Mouse (Mus musculus): ENCODE results near the gene Cmc2. TPM values are rescaled to one million over a fixed set of nuclear protein-coding genes. Genes with fewer than 3 reads are reported as not detected.

Cmc2 gene
- total and polyA plus RNA-seq, 2 experiments = 4.2 to 9.3 TPM

DNA sequence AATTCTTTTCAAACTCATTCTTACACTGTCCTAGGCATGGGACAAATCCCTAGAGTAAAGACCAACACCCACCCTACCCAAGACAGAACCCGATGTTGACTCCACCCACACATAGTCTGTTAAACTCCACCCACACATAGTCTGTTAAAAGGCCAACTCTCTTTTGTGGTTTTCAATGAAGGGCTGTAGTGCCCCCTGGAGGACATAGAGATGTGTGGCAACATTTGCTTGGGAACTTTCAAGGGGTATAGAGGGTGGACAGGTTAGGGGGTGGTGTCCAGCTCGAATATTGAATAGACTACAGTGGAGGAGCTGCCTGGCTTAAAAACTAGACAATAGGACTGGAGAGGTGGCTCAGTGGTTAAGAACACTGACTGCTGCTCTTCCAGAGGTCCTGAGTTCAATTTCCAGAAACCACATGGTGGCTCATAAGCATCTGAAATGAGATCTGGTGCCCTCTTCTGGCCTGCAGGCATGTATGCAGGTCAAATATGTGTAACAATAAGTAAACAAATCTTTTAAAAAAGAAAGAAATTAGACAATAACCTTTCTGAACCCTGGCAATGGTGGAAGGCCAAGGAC is 48.4 kb downstream of the Cmc2 start:
- no peak for TF ChIP-seq CTCF (IDR thresholded peaks at IDR 0.05; ENCODE audit: low read depth, low read length)
- TF ChIP-seq POLR2A (IDR thresholded peaks at IDR 0.05; ENCODE audit: extremely low read depth, insufficient read depth, low read length) = no peak
- Histone ChIP-seq H3K79me2 (ENCODE audit: control insufficient read depth, insufficient read depth, low read length) (no peaks in the 10 kb centered on the region), H3K4me3 (ENCODE audit: insufficient read depth, low read depth, low read length) (no peak overlapping the region), H3K4me1 (ENCODE audit: control insufficient read depth, insufficient read depth, low read length) (no peaks in the 10 kb centered on the region), H3K9ac (ENCODE audit: low read depth, low read length) (no peak overlapping the region), H3K27ac (replicated peaks; ENCODE audit: insufficient read depth, low read depth, low read length) (no peak overlapping the region), H3K36me3 (ENCODE audit: control insufficient read depth, insufficient read depth, low read length) (no peaks in the 10 kb centered on the region), H3K27me3 (ENCODE audit: control insufficient read depth, insufficient read depth, low read length) (no peaks in the 10 kb centered on the region)
- DNase-seq (ENCODE audit: extremely low read depth, low read depth, low spot score) = peak; percentile 27
- WGBS = 56% methylated on average over 2 of the region's 2 CpGs

DNA sequence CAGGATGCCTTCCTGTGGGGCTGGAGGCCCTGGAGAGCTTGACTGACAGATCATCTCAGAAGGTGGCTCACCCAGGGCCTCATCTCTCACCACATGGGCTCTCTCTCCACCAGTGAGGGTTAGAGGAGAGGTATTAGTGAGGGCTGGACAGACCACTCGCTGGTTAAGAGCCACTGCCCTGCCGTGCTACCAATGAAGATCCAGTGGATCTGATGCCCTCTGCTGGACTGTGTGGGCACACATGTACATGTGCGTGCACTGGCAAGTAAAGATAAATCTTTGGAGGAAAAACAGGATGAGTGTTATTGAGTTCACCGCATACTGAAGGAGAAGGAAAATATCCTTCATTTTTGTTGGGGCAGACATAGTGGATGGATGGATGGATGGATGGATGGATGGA is 52.6 kb downstream of the Cmc2 start:
- no peak for TF ChIP-seq POLR2A (IDR thresholded peaks at IDR 0.05; ENCODE audit: extremely low read depth, insufficient read depth, low read length)
- TF ChIP-seq CTCF (IDR thresholded peaks at IDR 0.05; ENCODE audit: low read depth, low read length) = peak; percentile 82
- Histone ChIP-seq H3K4me3 (ENCODE audit: insufficient read depth, low read depth, low read length) (no peak overlapping the region), H3K36me3 (ENCODE audit: control insufficient read depth, insufficient read depth, low read length) (no peaks in the 10 kb centered on the region), H3K27me3 (ENCODE audit: control insufficient read depth, insufficient read depth, low read length) (no peaks in the 10 kb centered on the region), H3K27ac (replicated peaks; ENCODE audit: insufficient read depth, low read depth, low read length) (no peak overlapping the region), H3K9ac (ENCODE audit: low read depth, low read length) (no peak overlapping the region), H3K4me1 (ENCODE audit: control insufficient read depth, insufficient read depth, low read length) (no peaks in the 10 kb centered on the region), H3K79me2 (ENCODE audit: control insufficient read depth, insufficient read depth, low read length) (no peaks in the 10 kb centered on the region)
- WGBS = 28% methylated on average over 4 of the region's 4 CpGs
- peak; percentile 25 for DNase-seq (ENCODE audit: extremely low read depth, low read depth, low spot score)

DNA sequence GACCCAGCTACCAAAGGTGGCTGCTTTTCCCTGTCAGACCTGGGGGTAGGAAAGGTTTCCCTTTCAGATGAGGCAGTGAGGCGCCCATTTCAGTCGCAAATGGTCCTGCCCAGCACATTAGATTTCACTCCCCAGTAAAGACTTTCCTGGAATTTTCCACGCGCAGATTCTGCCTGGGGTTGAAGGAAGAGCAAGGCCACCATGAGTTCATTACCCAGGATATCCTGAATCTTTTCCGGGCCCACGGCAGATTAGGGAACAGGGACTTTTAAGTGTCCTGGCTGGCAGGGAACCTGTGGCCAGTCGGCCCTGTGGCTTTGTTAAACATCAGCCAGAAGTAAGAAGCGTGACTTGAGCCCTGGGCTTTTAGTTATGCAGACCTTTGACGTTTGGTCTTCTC is 53.9 kb downstream of the Cmc2 start:
- WGBS = 67% methylated on average over 9 of the region's 9 CpGs
- Histone ChIP-seq H3K27ac (replicated peaks; ENCODE audit: insufficient read depth, low read depth, low read length) (no peak overlapping the region), H3K4me3 (ENCODE audit: insufficient read depth, low read depth, low read length) (no peak overlapping the region), H3K4me1 (ENCODE audit: control insufficient read depth, insufficient read depth, low read length) (no peaks in the 10 kb centered on the region; the same call in none of the 2 replicates), H3K27me3 (ENCODE audit: control insufficient read depth, insufficient read depth, low read length) (no peaks in the 10 kb centered on the region), H3K36me3 (ENCODE audit: control insufficient read depth, insufficient read depth, low read length) (no peaks in the 10 kb centered on the region), H3K79me2 (ENCODE audit: control insufficient read depth, insufficient read depth, low read length) (no peaks in the 10 kb centered on the region), H3K9ac (ENCODE audit: low read depth, low read length) (no peak overlapping the region)
- DNase-seq (ENCODE audit: extremely low read depth, low read depth, low spot score) = peak; percentile 5
- no peak for TF ChIP-seq POLR2A (IDR thresholded peaks at IDR 0.05; ENCODE audit: extremely low read depth, insufficient read depth, low read length)
- TF ChIP-seq CTCF (IDR thresholded peaks at IDR 0.05; ENCODE audit: low read depth, low read length) = no peak

DNA sequence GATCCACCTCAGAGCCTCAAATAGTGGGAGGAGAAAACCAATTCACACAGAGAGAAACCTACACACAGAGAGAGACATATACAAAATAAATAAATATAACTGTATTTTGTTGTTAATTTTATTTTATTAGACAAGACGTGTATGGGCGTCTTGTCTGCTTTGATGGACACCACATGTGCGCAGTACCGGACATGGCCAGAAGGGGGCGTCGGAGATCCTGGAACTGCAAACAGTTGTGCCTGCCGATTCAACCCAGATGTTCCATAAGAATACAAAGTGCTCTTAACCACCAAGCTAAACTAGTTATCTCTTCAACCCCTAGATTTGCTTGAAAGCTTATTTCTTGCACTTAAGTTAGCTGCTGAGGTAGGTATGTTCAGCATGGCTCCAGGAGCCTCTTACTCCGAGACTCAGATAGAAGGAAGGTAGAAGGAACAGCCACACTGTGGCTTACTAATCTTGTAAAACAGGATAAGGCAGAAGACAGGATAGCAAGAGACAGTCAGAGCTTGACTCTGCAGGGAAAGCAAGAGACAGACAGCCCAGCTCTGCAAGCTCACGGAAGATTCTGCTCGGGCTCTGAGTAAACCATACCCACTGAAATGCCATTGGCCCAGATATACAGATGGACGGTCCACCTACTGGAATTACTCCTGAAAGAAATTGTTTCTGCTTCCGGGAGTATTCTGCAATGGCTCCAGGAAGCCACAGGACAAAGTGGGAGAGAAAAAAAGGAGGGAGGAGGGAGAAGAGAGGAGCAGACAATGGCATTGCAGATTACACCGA is 54.9 kb downstream of the Cmc2 start:
- peak; percentile 1 for DNase-seq (ENCODE audit: extremely low read depth, low read depth, low spot score)
- 70% methylated on average over 13 of the region's 13 CpGs for WGBS

DNA sequence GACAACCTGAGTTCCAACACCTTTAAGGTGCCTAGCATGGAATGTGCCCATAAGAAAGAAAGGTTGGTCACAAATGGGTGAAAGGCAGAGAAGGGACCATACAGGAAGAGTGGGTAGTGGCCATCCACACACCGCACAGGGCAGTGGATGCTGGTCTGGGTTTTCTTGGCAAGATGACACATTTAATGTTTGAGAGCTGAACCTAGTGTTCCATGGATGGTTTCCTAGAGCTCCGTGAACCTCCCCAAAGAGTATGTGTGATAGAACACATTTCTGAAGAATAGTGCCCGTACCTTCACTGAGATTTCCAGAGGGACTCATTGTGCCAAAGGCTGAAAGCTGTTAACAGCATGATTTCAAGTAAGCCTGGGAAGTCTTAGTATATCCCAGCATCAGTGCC is 56.7 kb downstream of the Cmc2 start:
- H3K27ac ChIP-seq (replicated peaks; ENCODE audit: insufficient read depth, low read depth, low read length) = no peak overlapping the region
- H3K4me1 ChIP-seq (ENCODE audit: control insufficient read depth, insufficient read depth, low read length) = no peaks in the 10 kb centered on the region; the same call in none of the 2 replicates
- no peak overlapping the region for H3K4me3 ChIP-seq (ENCODE audit: insufficient read depth, low read depth, low read length)
- no peak for DNase-seq (ENCODE audit: extremely low read depth, low read depth, low spot score)
- H3K9ac ChIP-seq (ENCODE audit: low read depth, low read length) = no peak overlapping the region
- no peaks in the 10 kb centered on the region for H3K36me3 ChIP-seq (ENCODE audit: control insufficient read depth, insufficient read depth, low read length)
- WGBS = 90% methylated on average over 3 of the region's 3 CpGs
- TF ChIP-seq POLR2A (IDR thresholded peaks at IDR 0.05; ENCODE audit: extremely low read depth, insufficient read depth, low read length) = no peak
- TF ChIP-seq CTCF (IDR thresholded peaks at IDR 0.05; ENCODE audit: low read depth, low read length) = no peak
- H3K79me2 ChIP-seq (ENCODE audit: control insufficient read depth, insufficient read depth, low read length) = no peaks in the 10 kb centered on the region
- no peaks in the 10 kb centered on the region for H3K27me3 ChIP-seq (ENCODE audit: control insufficient read depth, insufficient read depth, low read length)

More for the DNA sequence above, 54.9 kb downstream of the Cmc2 start:
- no peak overlapping the region for H3K4me3 ChIP-seq (ENCODE audit: insufficient read depth, low read depth, low read length)
- H3K27ac ChIP-seq (replicated peaks; ENCODE audit: insufficient read depth, low read depth, low read length) = no peak overlapping the region
- TF ChIP-seq CTCF (IDR thresholded peaks at IDR 0.05; ENCODE audit: low read depth, low read length) (peak; percentile 78), POLR2A (IDR thresholded peaks at IDR 0.05; ENCODE audit: extremely low read depth, insufficient read depth, low read length) (no peak)
- H3K36me3 ChIP-seq (ENCODE audit: control insufficient read depth, insufficient read depth, low read length) = no peaks in the 10 kb centered on the region
- no peak overlapping the region for H3K9ac ChIP-seq (ENCODE audit: low read depth, low read length)
- no peaks in the 10 kb centered on the region; the same call in none of the 2 replicates for H3K4me1 ChIP-seq (ENCODE audit: control insufficient read depth, insufficient read depth, low read length)
- H3K79me2 ChIP-seq (ENCODE audit: control insufficient read depth, insufficient read depth, low read length) = no peaks in the 10 kb centered on the region
- no peaks in the 10 kb centered on the region for H3K27me3 ChIP-seq (ENCODE audit: control insufficient read depth, insufficient read depth, low read length)

DNA sequence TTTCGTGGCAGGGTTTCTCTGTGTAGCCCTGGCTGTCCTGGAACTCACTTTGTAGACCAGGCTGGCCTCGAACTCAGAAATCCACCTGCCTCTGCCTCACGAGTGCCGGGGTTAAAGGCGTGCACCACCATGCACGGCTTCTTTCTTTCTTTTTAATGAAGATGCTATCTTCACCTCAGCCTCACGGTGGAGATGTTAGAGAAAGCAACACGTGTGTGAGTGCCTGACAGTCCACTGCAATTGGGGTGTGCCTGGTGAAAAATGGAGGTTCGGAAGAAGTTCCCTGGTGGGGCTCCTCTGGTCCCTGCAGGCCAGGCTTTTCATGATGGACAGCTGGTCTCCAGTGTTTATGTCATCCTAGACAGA is 57.2 kb downstream of the Cmc2 start:
- H3K27me3 ChIP-seq (ENCODE audit: control insufficient read depth, insufficient read depth, low read length) = no peaks in the 10 kb centered on the region
- 57% methylated on average over 9 of the region's 9 CpGs for WGBS
- no peaks in the 10 kb centered on the region; the same call in none of the 2 replicates for H3K4me1 ChIP-seq (ENCODE audit: control insufficient read depth, insufficient read depth, low read length)
- H3K4me3 ChIP-seq (ENCODE audit: insufficient read depth, low read depth, low read length) = no peak overlapping the region
- TF ChIP-seq CTCF (IDR thresholded peaks at IDR 0.05; ENCODE audit: low read depth, low read length) (no peak), POLR2A (IDR thresholded peaks at IDR 0.05; ENCODE audit: extremely low read depth, insufficient read depth, low read length) (no peak)
- H3K9ac ChIP-seq (ENCODE audit: low read depth, low read length) = no peak overlapping the region
- DNase-seq (ENCODE audit: extremely low read depth, low read depth, low spot score) = no peak
- H3K36me3 ChIP-seq (ENCODE audit: control insufficient read depth, insufficient read depth, low read length) = no peaks in the 10 kb centered on the region
- no peaks in the 10 kb centered on the region for H3K79me2 ChIP-seq (ENCODE audit: control insufficient read depth, insufficient read depth, low read length)
- no peak overlapping the region for H3K27ac ChIP-seq (replicated peaks; ENCODE audit: insufficient read depth, low read depth, low read length)
